Mouse (Mus musculus): ENCODE results near the gene Dnaaf1.

Dnaaf1 gene

GRCm38 (mm10) chr8:119623061-119623460 lies 48.0 kb downstream of the Dnaaf1 start:
- DNase-seq (ENCODE audit: low read depth), result no peak

GRCm38 (mm10) chr8:119623744-119624143 lies 48.7 kb downstream of the Dnaaf1 start:
- no peak for DNase-seq (ENCODE audit: low read depth)

- DNase-seq (ENCODE audit: low read depth), result no peak
These were observed 49.9 kb downstream of the Dnaaf1 start for GRCm38 (mm10) chr8:119624916-119625315.

GRCm38 (mm10) chr8:119625788-119626187 lies 50.8 kb downstream of the Dnaaf1 start:
- no peak for DNase-seq (ENCODE audit: low read depth)

- no peak for DNase-seq (ENCODE audit: low read depth)
These were observed 52.2 kb downstream of the Dnaaf1 start for GRCm38 (mm10) chr8:119627199-119627598.

GRCm38 (mm10) chr8:119627613-119628359 lies 52.8 kb downstream of the Dnaaf1 start:
- DNase-seq (ENCODE audit: low read depth), result no peak

GRCm38 (mm10) chr8:119630841-119631240 lies 55.8 kb downstream of the Dnaaf1 start:
- DNase-seq (ENCODE audit: low read depth), result no peak

GRCm38 (mm10) chr8:119632246-119632645 lies 57.2 kb downstream of the Dnaaf1 start:
- DNase-seq (ENCODE audit: low read depth), result no peak

GRCm38 (mm10) chr8:119632909-119633308 lies 57.9 kb downstream of the Dnaaf1 start:
- no peak for DNase-seq (ENCODE audit: low read depth)

GRCm38 (mm10) chr8:119634616-119635336 lies 59.7 kb downstream of the Dnaaf1 start:
- no peak for DNase-seq (ENCODE audit: low read depth)

- DNase-seq (ENCODE audit: low read depth), result no peak
These were observed 60.3 kb downstream of the Dnaaf1 start, which contains the start of gene Kcng4 for GRCm38 (mm10) chr8:119635378-119635777. Kcng4 (minus strand) TSS chr8:119635680.

GRCm38 (mm10) chr8:119635958-119636357 lies 60.9 kb downstream of the Dnaaf1 start:
- no peak for DNase-seq (ENCODE audit: low read depth)

- no peak for DNase-seq (ENCODE audit: low read depth)
These were observed 61.7 kb downstream of the Dnaaf1 start for GRCm38 (mm10) chr8:119636766-119637165.

- DNase-seq (ENCODE audit: low read depth), result no peak
These were observed 62.3 kb downstream of the Dnaaf1 start for GRCm38 (mm10) chr8:119637381-119637780.

- DNase-seq (ENCODE audit: low read depth), result no peak
These were observed 63.2 kb downstream of the Dnaaf1 start for GRCm38 (mm10) chr8:119638261-119638660.

GRCm38 (mm10) chr8:119639798-119640197 lies 64.8 kb downstream of the Dnaaf1 start:
- no peak for DNase-seq (ENCODE audit: low read depth)

- DNase-seq (ENCODE audit: low read depth), result no peak
These were observed 66.0 kb downstream of the Dnaaf1 start for GRCm38 (mm10) chr8:119641058-119641457.

GRCm38 (mm10) chr8:119642960-119643359 lies 67.9 kb downstream of the Dnaaf1 start:
- DNase-seq (ENCODE audit: low read depth), result no peak

GRCm38 (mm10) chr8:119644429-119644960 lies 69.5 kb downstream of the Dnaaf1 start:
- no peak for DNase-seq (ENCODE audit: low read depth)

- no peak for DNase-seq (ENCODE audit: low read depth)
These were observed 70.1 kb downstream of the Dnaaf1 start for GRCm38 (mm10) chr8:119644981-119645597.

GRCm38 (mm10) chr8:119646197-119646596 lies 71.2 kb downstream of the Dnaaf1 start:
- DNase-seq (ENCODE audit: low read depth), result peak; percentile 8

GRCm38 (mm10) chr8:119646846-119647245 lies 71.8 kb downstream of the Dnaaf1 start:
- no peak for DNase-seq (ENCODE audit: low read depth)

Data from induced T-regulatory cell, adult 2 months (primary cell).